Mouse (Mus musculus) C3H10T1/2 (cell line): ENCODE results near the gene Glt8d2. TPM values are rescaled to one million over a fixed set of nuclear protein-coding genes. Genes with fewer than 3 reads are reported as not detected.

ENCODE experiments used
- polyA plus RNA-seq, 2 experiments: library from polyadenylated mRNA; unstranded; fragments of >200 nt; fragmentation: generic; extraction: Trizol; gene quantifications; one replicate each; pipeline ENCODE4 v1.2.1; 2012; ENCODE audit warnings: missing spikeins in 2 of 2

Glt8d2 gene
- 10 to 100 TPM in 1 of 2 experiments, 1 to 10 TPM in 1; 2.3 to 50.4 TPM for polyA plus RNA-seq

GRCm38 (mm10) chr10:82690494-82690893 is at the start of gene Glt8d2:
Glt8d2 (minus strand) TSS chr10:82690650.

GRCm38 (mm10) chr10:82695956-82696355 is 5.5 kb upstream of the Glt8d2 start, which contains the start of gene Hcfc2:
Hcfc2 (plus strand) TSS chr10:82696160.

GRCm38 (mm10) chr10:82629586-82630255 is 60.7 kb downstream of the Glt8d2 start, which contains the start of gene Tdg:
Tdg (plus strand) TSS chr10:82629828.

GRCm38 (mm10) chr10:82622671-82623552 is 67.5 kb downstream of the Glt8d2 start, which contains the start of gene 1190007I07Rik:
1190007I07Rik (minus strand) TSS chr10:82623228.

Other genes with a start within 250 kb of the Glt8d2 start
- gene Gm1553, start 198.0 kb downstream of the Glt8d2 start, polyA plus RNA-seq, result not detected
- 10 to 100 TPM; 10.8 to 12.5 TPM for gene 1190007I07Rik, start 67.4 kb downstream of the Glt8d2 start, polyA plus RNA-seq
- 10 to 100 TPM in 1 of 2 experiments, 1 to 10 TPM in 1; 2.9 to 11.0 TPM for gene Tdg, start 60.8 kb downstream of the Glt8d2 start, polyA plus RNA-seq
- gene Hcfc2, start 5.5 kb upstream of the Glt8d2 start, polyA plus RNA-seq, result 1 to 10 TPM in 1 of 2 experiments, under 1 TPM in 1; 0.60 to 8.4 TPM
- gene Nfyb, start 73.5 kb upstream of the Glt8d2 start, polyA plus RNA-seq, result 10 to 100 TPM in 1 of 2 experiments, 1 to 10 TPM in 1; 2.0 to 11.3 TPM
- 10 to 100 TPM; 13.4 to 45.5 TPM for gene Txnrd1, start 143.3 kb upstream of the Glt8d2 start, polyA plus RNA-seq
- gene Eid3, start 176.0 kb upstream of the Glt8d2 start, polyA plus RNA-seq, result under 1 TPM; 0.08 to 0.37 TPM